Mouse (Mus musculus) limb, embryonic 13.5 days (tissue): Measurements from ENCODE around the gene Prmt3. TPM values are rescaled to one million over a fixed set of nuclear protein-coding genes. Genes with fewer than 3 reads are reported as not detected.

Experiments used
- ATAC-seq: fragments of 200-750 bp; cut with Nextera tagmentation; 2 replicates; pipeline ENCODE4 v1.8.0; 2017; ENCODE audit warnings: low read depth, moderate number of reproducible peaks, moderate TSS enrichment; ENCODE audit not compliant: low FRiP score
- H3K27ac ChIP-seq: fragments of 300-500 bp; sonication (generic); 2 replicates; pipeline ENCODE4 v1.5.1; 2015; ENCODE audit warnings: inconsistent platforms, mild to moderate bottlenecking, moderate library complexity
- H3K27me3 ChIP-seq: fragments of 300-500 bp; sonication (generic); 2 replicates; pipeline ENCODE4 v1.6.1; 2015; ENCODE audit warnings: mild to moderate bottlenecking, inconsistent platforms
- H3K36me3 ChIP-seq: fragments of 300-500 bp; sonication (generic); 2 replicates; pipeline ENCODE4 v1.6.1; 2015; ENCODE audit warnings: inconsistent platforms, mild to moderate bottlenecking, moderate library complexity
- H3K4me1 ChIP-seq: fragments of 300-500 bp; sonication (generic); 2 replicates; pipeline ENCODE4 v1.6.1; 2015; ENCODE audit warnings: inconsistent platforms
- H3K4me2 ChIP-seq: fragments of 300-500 bp; sonication (generic); replicated peaks from 2 replicates; pipeline ENCODE4 v1.6.1; 2015; ENCODE audit warnings: inconsistent platforms, mild to moderate bottlenecking, moderate library complexity
- H3K4me3 ChIP-seq: fragments of 300-500 bp; sonication (generic); 2 replicates; pipeline ENCODE4 v1.5.1; 2015; ENCODE audit warnings: moderate library complexity, mild to moderate bottlenecking, inconsistent platforms
- H3K9ac ChIP-seq: fragments of 300-500 bp; sonication (generic); 2 replicates; pipeline ENCODE4 v1.6.1; 2015; ENCODE audit warnings: mild to moderate bottlenecking, inconsistent platforms
- H3K9me3 ChIP-seq: fragments of 300-500 bp; sonication (generic); 2 replicates; pipeline ENCODE4 v1.6.1; 2016; ENCODE audit warnings: inconsistent platforms
- WGBS: fragments of 180-500 bp; shearing (Covaris S2); methylation state at CpG from one replicate; pipeline ENCODE4 v1.1.7; 2015; 5-methylcytosine and 5-hydroxymethylcytosine counted together
- polyA plus RNA-seq: library from polyadenylated mRNA; unstranded; fragments of >200 nt; fragmentation: Nextera tagmentation; extraction: Ambion mirVana; gene quantifications from 2 replicates; pipeline ENCODE4 v1.2.1, GENCODE M21; 2015

The Prmt3 gene
- polyA plus RNA-seq, 1 experiment from 2014 or later = 51.1 TPM

DNA sequence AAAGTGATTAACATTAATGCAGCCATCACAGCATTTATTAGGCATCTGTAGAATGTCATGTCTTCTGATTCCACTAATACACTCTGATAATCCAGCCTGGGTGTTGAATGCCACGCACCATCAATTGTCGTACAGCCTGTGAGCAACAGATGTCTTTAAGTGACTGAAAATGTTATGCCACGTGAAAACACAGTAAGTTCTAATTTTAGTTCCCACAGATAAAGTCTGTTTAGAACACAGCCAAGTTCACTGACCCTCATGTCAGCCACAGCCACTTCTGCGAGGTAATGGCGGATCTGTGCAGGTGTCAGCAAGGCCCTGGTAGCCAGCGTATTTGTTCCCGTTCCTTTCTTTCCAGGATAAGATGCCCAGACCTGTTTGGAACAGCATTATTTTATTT is 12.0 kb upstream of the Prmt3 start:
- WGBS = 89% methylated on average over 7 of the region's 7 CpGs

DNA sequence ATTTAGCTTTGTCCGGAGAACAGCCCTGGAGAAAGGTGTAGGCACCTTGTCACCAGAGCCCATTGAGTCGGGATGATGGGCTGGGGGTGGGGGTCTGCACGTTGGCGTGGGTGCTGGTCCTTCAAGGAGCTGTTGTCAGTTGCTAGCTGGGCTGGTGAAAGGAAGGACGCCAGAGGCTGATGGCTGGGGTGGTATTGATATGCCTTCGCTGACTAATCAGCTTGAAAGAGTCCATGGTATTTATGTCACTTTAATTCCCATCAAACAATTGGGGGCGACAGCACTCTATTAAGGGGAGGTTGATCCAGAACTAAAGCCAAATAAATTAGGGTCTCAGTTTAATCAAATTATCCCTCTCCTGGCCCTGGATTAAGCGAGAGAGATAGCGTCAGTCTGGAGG is 9.6 kb upstream of the Prmt3 start:
- H3K9me3 ChIP-seq = no peaks in the 10 kb centered on the region
- no peak overlapping the region for H3K4me3 ChIP-seq
- no peaks in the 10 kb centered on the region for H3K36me3 ChIP-seq
- 60% methylated on average over 9 of the region's 9 CpGs for WGBS
- no peak overlapping the region for H3K27ac ChIP-seq
- H3K4me1 ChIP-seq = no peaks in the 10 kb centered on the region
- no peak for ATAC-seq
- no peak overlapping the region for H3K9ac ChIP-seq
- H3K27me3 ChIP-seq = no peaks in the 10 kb centered on the region
- H3K4me2 ChIP-seq = no peak overlapping the region

More for the DNA sequence above, 12.0 kb upstream of the Prmt3 start:
- ATAC-seq = no peak
- Histone ChIP-seq H3K4me2 (no peak overlapping the region), H3K9ac (no peak overlapping the region), H3K4me3 (no peak overlapping the region), H3K27ac (no peak overlapping the region), H3K36me3 (no peaks in the 10 kb centered on the region), H3K9me3 (no peaks in the 10 kb centered on the region), H3K4me1 (no peaks in the 10 kb centered on the region), H3K27me3 (no peaks in the 10 kb centered on the region)

DNA sequence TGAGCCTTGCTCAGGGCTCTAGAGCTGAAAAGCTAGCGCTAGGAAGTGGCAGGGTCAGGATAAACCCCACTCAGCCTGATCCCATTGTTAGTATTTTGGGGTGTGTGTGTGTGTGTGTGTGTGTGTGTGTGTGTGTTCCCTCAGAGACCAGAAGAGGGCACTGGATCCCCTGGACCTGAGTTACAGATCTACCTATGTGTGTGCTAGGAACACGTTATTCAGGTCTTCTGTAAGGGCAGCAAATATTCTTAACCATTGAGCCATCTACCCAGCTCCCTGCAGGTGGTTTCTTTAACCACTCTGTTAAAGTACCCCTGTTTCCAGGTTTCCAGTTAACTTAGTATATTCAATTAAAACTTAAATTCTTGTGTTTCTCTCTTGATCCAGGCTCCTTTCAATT is 3.8 kb upstream of the Prmt3 start:
- Histone ChIP-seq H3K4me1 (peaks cover 6% of the 10 kb centered on the region), H3K27me3 (no peaks in the 10 kb centered on the region), H3K36me3 (no peaks in the 10 kb centered on the region), H3K27ac (no peak overlapping the region), H3K4me2 (no peak overlapping the region), H3K4me3 (no peak overlapping the region), H3K9me3 (no peaks in the 10 kb centered on the region), H3K9ac (no peak overlapping the region)
- no peak for ATAC-seq
- WGBS = 97% methylated on average over 2 of the region's 2 CpGs

DNA sequence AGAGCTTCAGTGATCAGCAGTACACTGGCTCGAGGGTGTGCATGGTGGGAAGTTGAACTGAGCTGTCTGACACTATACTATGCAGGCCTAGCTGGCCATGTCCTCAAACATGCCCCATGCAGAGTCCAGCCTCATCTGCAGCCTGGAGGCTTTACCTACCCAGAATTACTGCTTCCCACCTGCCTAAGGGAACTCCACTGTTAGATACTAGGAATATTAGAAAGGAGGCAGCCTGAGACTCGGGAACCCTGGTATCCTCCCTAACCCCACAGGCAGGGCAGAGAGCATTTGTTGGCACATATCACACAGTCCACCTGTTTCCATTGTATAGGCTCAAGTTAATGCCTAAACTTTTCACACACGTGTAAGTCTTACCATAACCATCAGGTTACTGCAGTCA is 561 bp upstream of the Prmt3 start:
- H3K27me3 ChIP-seq = no peaks in the 10 kb centered on the region
- H3K4me2 ChIP-seq = no peak overlapping the region; the same call in 1 of the 2 replicates
- peaks cover 13% of the 10 kb centered on the region for H3K36me3 ChIP-seq
- peaks cover 11% of the 10 kb centered on the region for H3K4me1 ChIP-seq
- 45% methylated on average over 3 of the region's 3 CpGs for WGBS
- H3K9ac ChIP-seq = no peak overlapping the region
- H3K27ac ChIP-seq = no peak overlapping the region
- peak; percentile 7; the same call in 1 of the 2 replicates for ATAC-seq
- H3K9me3 ChIP-seq = no peaks in the 10 kb centered on the region
- H3K4me3 ChIP-seq = no peak overlapping the region

- 77% methylated on average over 12 of the region's 12 CpGs for WGBS
- ATAC-seq = no peak
- Histone ChIP-seq H3K4me3 (peak overlapping the region; percentile 67), H3K36me3 (peaks cover 27% of the 10 kb centered on the region), H3K27ac (0 out of 2 replicates have a peak overlapping the region, but pooled peaks have one; percentile 65), H3K9me3 (no peaks in the 10 kb centered on the region), H3K27me3 (no peaks in the 10 kb centered on the region), H3K9ac (peak overlapping the region; percentile 77), H3K4me2 (peak overlapping the region; percentile 76), H3K4me1 (peaks cover 11% of the 10 kb centered on the region)
Measured at GRCm38 (mm10) chr7:49778904-49779615, 914 bp downstream of the Prmt3 start.

- Histone ChIP-seq H3K4me2 (no peak overlapping the region), H3K4me1 (peaks cover 11% of the 10 kb centered on the region), H3K4me3 (no peak overlapping the region), H3K36me3 (peaks cover 61% of the 10 kb centered on the region), H3K9me3 (no peaks in the 10 kb centered on the region), H3K27ac (no peak overlapping the region), H3K9ac (no peak overlapping the region), H3K27me3 (no peaks in the 10 kb centered on the region)
- WGBS = 91% methylated on average over 2 of the region's 2 CpGs
- no peak for ATAC-seq
Measured at GRCm38 (mm10) chr7:49783017-49783416, 4.9 kb downstream of the Prmt3 start.

DNA sequence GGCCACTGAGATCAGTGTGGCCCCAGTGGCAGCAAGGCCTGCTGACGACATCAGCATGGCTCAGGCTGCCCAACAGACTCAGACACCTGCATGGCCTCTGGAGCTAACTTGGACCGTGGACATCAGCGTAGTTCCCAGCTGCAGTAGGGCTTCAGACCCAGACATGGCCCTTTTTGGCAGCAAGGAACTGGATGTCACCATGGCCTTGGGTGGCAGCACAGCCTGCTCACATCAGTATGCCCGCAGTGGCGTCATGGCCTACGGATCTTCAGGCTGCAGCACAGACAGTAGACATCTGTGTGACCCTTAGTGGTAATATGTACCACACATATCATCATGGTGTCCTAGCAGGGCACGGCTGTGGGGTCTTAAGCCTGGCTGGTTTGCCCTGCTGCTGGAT is 7.0 kb downstream of the Prmt3 start:
- H3K4me3 ChIP-seq = no peak overlapping the region
- no peaks in the 10 kb centered on the region for H3K4me1 ChIP-seq
- no peak for ATAC-seq
- H3K4me2 ChIP-seq = no peak overlapping the region
- H3K36me3 ChIP-seq = peaks cover 76% of the 10 kb centered on the region
- 95% methylated on average over 7 of the region's 7 CpGs for WGBS
- no peak overlapping the region for H3K9ac ChIP-seq
- no peaks in the 10 kb centered on the region for H3K9me3 ChIP-seq
- H3K27ac ChIP-seq = no peak overlapping the region
- H3K27me3 ChIP-seq = no peaks in the 10 kb centered on the region

DNA sequence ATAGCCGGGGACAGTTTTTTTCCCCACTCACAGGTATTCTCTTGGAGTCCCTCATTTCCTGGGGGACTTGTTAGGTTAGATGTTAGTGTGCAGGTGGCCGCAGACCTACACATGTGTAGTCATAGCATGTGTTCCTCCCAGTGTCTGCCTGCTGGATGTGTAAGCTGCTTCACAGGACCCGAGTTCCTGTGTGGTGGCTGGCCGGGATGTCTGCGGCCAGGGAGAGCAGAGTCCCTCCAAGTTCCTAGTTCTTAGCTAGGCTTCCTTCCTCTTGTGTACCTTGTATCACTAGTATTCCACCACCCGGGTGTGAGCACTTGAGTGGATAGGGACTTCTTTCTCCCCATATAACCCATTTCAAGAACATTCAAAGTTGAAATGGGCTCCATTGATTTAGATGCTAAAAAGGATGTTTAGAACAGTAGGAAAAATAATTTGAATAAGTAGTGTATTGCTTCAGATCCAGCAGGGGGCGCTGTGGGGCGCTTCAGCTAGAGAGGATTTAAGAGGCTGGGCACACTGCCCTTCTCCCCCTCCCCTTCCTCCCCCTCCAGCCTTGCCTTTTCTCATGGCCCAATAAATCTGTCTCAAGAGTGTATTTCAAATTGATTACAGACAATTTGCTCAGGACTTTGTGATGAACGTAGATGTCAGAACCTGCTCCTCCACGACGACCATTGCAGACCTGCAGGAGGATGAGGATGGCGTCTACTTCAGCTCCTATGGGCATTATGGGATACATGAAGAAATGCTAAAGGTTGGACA is 8.7 kb downstream of the Prmt3 start:
- 54% methylated on average over 12 of the region's 12 CpGs for WGBS
- Histone ChIP-seq H3K27me3 (no peaks in the 10 kb centered on the region), H3K36me3 (peaks cover 86% of the 10 kb centered on the region), H3K9ac (no peak overlapping the region), H3K9me3 (no peaks in the 10 kb centered on the region), H3K4me2 (no peak overlapping the region), H3K4me1 (no peaks in the 10 kb centered on the region), H3K27ac (no peak overlapping the region), H3K4me3 (no peak overlapping the region)
- ATAC-seq = no peak

- no peak overlapping the region for H3K9ac ChIP-seq
- H3K9me3 ChIP-seq = no peaks in the 10 kb centered on the region
- no peak for ATAC-seq
- H3K4me2 ChIP-seq = no peak overlapping the region
- H3K36me3 ChIP-seq = peaks cover 84% of the 10 kb centered on the region
- 96% methylated on average over 3 of the region's 3 CpGs for WGBS
- no peaks in the 10 kb centered on the region for H3K4me1 ChIP-seq
- no peaks in the 10 kb centered on the region for H3K27me3 ChIP-seq
- no peak overlapping the region for H3K4me3 ChIP-seq
- no peak overlapping the region for H3K27ac ChIP-seq
Measured at GRCm38 (mm10) chr7:49787383-49787645, 9.2 kb downstream of the Prmt3 start.

DNA sequence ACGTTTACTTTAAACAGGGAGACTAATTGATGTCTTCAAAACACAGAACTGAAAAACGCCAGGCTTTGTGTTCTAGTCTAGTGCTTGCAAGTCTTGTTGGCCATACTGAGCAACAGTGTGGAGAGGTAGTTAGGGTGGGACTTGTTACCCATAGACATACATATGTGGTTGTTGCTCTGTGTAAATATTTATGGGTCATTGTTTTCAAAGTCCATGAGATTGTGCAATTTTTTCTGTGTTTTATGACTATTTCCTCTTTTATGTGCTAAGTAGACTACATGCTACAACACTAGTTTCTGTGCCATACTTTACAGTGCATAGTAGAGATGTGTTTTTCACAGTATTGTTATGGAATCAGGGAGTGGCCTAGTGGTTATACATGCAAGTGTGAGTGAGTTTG is 16.2 kb downstream of the Prmt3 start:
- H3K9ac ChIP-seq = no peak overlapping the region
- WGBS = 83% methylated on average over 2 of the region's 2 CpGs
- ATAC-seq = no peak
- no peak overlapping the region for H3K27ac ChIP-seq
- H3K4me1 ChIP-seq = no peaks in the 10 kb centered on the region
- no peak overlapping the region for H3K4me3 ChIP-seq
- H3K4me2 ChIP-seq = no peak overlapping the region
- H3K9me3 ChIP-seq = no peaks in the 10 kb centered on the region
- H3K36me3 ChIP-seq = peaks cover 74% of the 10 kb centered on the region
- no peaks in the 10 kb centered on the region for H3K27me3 ChIP-seq

- H3K9ac ChIP-seq = no peak overlapping the region
- no peak overlapping the region for H3K4me3 ChIP-seq
- H3K27me3 ChIP-seq = no peaks in the 10 kb centered on the region
- H3K9me3 ChIP-seq = no peaks in the 10 kb centered on the region
- peaks cover 68% of the 10 kb centered on the region for H3K36me3 ChIP-seq
- WGBS = 67% methylated on average over 1 of the region's 1 CpGs
- ATAC-seq = no peak
- H3K4me2 ChIP-seq = no peak overlapping the region
- no peaks in the 10 kb centered on the region for H3K4me1 ChIP-seq
- no peak overlapping the region for H3K27ac ChIP-seq
Measured at GRCm38 (mm10) chr7:49797171-49797570, 19.0 kb downstream of the Prmt3 start.

DNA sequence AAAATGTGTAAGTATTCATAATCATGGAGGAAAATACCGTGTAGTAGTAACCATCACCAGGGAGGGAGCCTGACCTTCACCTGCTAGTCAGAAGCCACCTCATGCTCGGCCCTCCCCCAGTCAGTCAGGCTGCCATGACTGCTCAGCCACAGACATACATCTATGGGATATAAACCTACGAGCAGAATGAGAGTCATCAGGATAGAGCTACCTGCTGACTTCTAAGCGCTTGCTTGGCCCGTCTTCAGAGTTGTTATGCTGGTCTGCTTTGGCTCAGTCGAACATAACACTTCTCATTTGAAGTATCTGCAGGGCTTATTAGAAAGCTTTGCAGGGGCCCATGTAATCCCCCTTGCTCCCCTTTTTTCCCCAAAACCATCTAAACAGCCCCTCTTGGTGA is 25.4 kb downstream of the Prmt3 start:
- ATAC-seq = no peak
- H3K9me3 ChIP-seq = no peaks in the 10 kb centered on the region
- no peak overlapping the region for H3K4me3 ChIP-seq
- 87% methylated on average over 6 of the region's 6 CpGs for WGBS
- H3K4me2 ChIP-seq = no peak overlapping the region
- peaks cover 47% of the 10 kb centered on the region for H3K36me3 ChIP-seq
- H3K4me1 ChIP-seq = no peaks in the 10 kb centered on the region
- H3K27ac ChIP-seq = no peak overlapping the region
- no peak overlapping the region for H3K9ac ChIP-seq
- H3K27me3 ChIP-seq = no peaks in the 10 kb centered on the region
